In the genomic region with DNA sequence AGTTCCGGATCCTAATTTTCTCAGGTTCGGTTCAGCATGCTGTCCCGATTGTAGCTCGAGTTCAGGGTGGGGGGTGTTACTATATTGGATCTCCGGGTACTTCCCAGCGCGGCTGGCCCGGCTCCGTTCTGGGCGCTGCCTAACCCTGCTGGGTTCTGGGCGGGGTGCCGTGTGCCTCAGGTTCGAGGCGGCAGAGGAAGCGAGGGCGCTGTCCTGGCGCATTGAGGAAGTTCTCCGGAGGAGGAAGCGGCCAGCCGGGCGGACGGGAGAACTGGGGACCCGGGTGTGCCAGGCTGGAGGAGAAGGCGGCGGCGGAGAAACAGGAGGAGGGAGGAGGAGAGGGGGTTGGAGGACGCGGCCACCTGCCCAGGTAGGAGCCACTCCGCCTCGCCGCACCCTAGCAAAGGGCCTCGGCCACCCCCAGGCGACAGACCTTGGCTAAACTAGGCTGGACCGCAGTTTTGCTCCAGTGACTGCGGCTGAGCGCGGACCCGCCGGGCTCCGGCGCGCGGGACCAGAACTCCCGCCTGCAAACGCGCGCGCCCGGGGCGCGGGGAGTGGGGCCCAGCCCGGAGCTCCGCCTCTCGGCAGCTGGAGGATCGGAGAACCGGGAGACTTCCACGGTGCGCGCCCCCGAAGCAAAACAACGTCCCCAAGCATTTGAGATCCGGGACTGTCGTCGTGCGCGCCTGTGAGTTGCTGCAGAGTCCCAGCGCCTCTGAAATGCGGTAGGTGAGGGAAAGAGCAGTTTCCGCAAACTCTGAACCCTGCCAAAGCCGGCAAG, we compare ENCODE assay signal across 8 mouse cellular contexts. TPM values are rescaled to one million over a fixed set of nuclear protein-coding genes. Genes with fewer than 3 reads are reported as not detected.
DNase-seq lines count a peak whose midpoint lies in the region; ATAC-seq and TF ChIP-seq lines count a peak whose summit lies in the region.

A gene (plus strand): TSS at position 296 of the 784 bp plus-strand sequence.

- TF ChIP-seq RAD21 in CH12.LX (IDR thresholded peaks at IDR 0.05; ENCODE audit: low read depth, low read length) = no peak

- TF ChIP-seq CTCF in CH12.LX (conservative IDR thresholded peaks at IDR 0.05 in 1 of 2, IDR thresholded peaks at IDR 0.05 in 1 of 2; ENCODE audit: low read depth in 2 of 2, low read length in 2 of 2) = 0 out of 4 replicates have a peak, but pooled peaks of 1 of the 2 experiments have one; percentile 0
- no peak for TF ChIP-seq CTCF in bone marrow macrophage, adult 2 months (IDR thresholded peaks at IDR 0.05; ENCODE audit: low read depth, low read length)

- under 1% methylated on average over 69 of the region's 70 CpGs for WGBS in hindbrain, embryonic 12.5 days

- H3K9me3 ChIP-seq in CH12.LX (replicated peaks; ENCODE audit: low read length) = peaks cover 12% of the 10 kb centered on the region
- H3K9me3 ChIP-seq in hindbrain, embryonic 12.5 days (replicated peaks) = no peaks in the 10 kb centered on the region

- in situ Hi-C loops in CH12.LX (cut with MboI; ENCODE audit: low pct_ligation_motif_present, low pct_unique_long_range_greater_than_20kb, low sequenced_read_pairs) = no loop called here

- H3K4me2 ChIP-seq in CH12.LX (ENCODE audit: insufficient read depth, low read depth, poor library complexity, severe bottlenecking) = peak within 1 kb of the TSS; percentile 84
- peak within 1 kb of the TSS; percentile 71 for H3K4me2 ChIP-seq in hindbrain, embryonic 12.5 days (replicated peaks)

- peak within 1 kb of the TSS; percentile 96 for H3K9ac ChIP-seq in CH12.LX (ENCODE audit: insufficient read depth, low read depth)
- peak within 1 kb of the TSS; percentile 47 for H3K9ac ChIP-seq in hindbrain, embryonic 12.5 days

- H3K27ac ChIP-seq in CH12.LX (ENCODE audit: insufficient read depth, low read depth) = peak within 1 kb of the TSS; percentile 85
- H3K27ac ChIP-seq in bone marrow macrophage, adult 2 months (ENCODE audit: insufficient read depth, low read depth, low read length) = peak within 1 kb of the TSS; percentile 96
- H3K27ac ChIP-seq in hindbrain, embryonic 12.5 days = no peak within 1 kb of the TSS

- no peaks in the 10 kb centered on the region for H3K36me3 ChIP-seq in CH12.LX (replicated peaks in 1 of 2; ENCODE audit: control insufficient read depth in 1 of 2, insufficient read depth in 1 of 2, low read length in 1 of 2)
- no peaks in the 10 kb centered on the region for H3K36me3 ChIP-seq in hindbrain, embryonic 12.5 days

- peaks cover 31% of the 10 kb centered on the region for H3K79me2 ChIP-seq in CH12.LX (replicated peaks; ENCODE audit: control insufficient read depth, extremely low read depth, insufficient read depth, poor library complexity, severe bottlenecking)

- peaks cover 11 to 37% of the 10 kb centered on the region in 2 experiments for H3K4me1 ChIP-seq in CH12.LX (ENCODE audit: control insufficient read depth in 1 of 2, insufficient read depth in 2 of 2)
- peaks cover 39% of the 10 kb centered on the region for H3K4me1 ChIP-seq in bone marrow macrophage, adult 2 months (ENCODE audit: control insufficient read depth, insufficient read depth, low read length)
- H3K4me1 ChIP-seq in hindbrain, embryonic 12.5 days = peaks cover 5% of the 10 kb centered on the region; the same call in 1 of the 2 replicates

- dilution Hi-C loops in CH12.LX (cut with MboI; ENCODE audit: extremely low pct_ligation_motif_present, extremely low pct_unique_long_range_greater_than_20kb, low sequenced_read_pairs) = no loop called here

- no peak for TF ChIP-seq EP300 in CH12.LX (IDR thresholded peaks at IDR 0.05; ENCODE audit: low read length)

- peak within 1 kb of the TSS; percentile 48 to 65 (median 63) for H3K4me3 ChIP-seq in CH12.LX (replicated peaks in 1 of 3; ENCODE audit: low read depth in 2 of 3, low read length in 2 of 3, poor library complexity in 1 of 3)
- H3K4me3 ChIP-seq in bone marrow macrophage, adult 2 months (ENCODE audit: insufficient read depth, low read length) = peak within 1 kb of the TSS; percentile 88
- peak within 1 kb of the TSS; percentile 50 for H3K4me3 ChIP-seq in hindbrain, embryonic 12.5 days

- no peak for DNase-seq in CH12.LX (ENCODE audit: extremely low read depth)
- DNase-seq in left cerebral cortex, postnatal 4 days = peak; percentile 64
- peak; percentile 47 for DNase-seq in mesoderm, embryonic 11.5 days (ENCODE audit: low read depth, low spot score)
- peak; percentile 26 to 29 for DNase-seq in right cerebral cortex, postnatal 36 days (ENCODE audit: low spot score in 2 of 2)
- DNase-seq in urinary bladder, postnatal 4 days (ENCODE audit: low spot score in 2 of 2) = peak; percentile 48 to 62

- TF ChIP-seq POLR2A in CH12.LX (IDR thresholded peaks at IDR 0.05; ENCODE audit: low read depth, low read length) = no peak; the same call in 1 of the 2 replicates
- TF ChIP-seq POLR2A in bone marrow macrophage, adult 2 months (IDR thresholded peaks at IDR 0.05; ENCODE audit: borderline replicate concordance, low read depth, low read length) = no peak; the same call in 1 of the 2 replicates

- ATAC-seq in frontal cortex, adult (ENCODE audit: low TSS enrichment) = peak; percentile 79
- ATAC-seq in hindbrain, embryonic 12.5 days (ENCODE audit: low FRiP score) = no peak

- no peaks in the 10 kb centered on the region for H3K27me3 ChIP-seq in CH12.LX (replicated peaks)
- H3K27me3 ChIP-seq in hindbrain, embryonic 12.5 days = peaks cover 33% of the 10 kb centered on the region

- intact Hi-C loops in left cerebral cortex, postnatal 4 days (cut with DNase I) = no loop called here

TF ChIP-seq in CH12.LX, 34 proteins besides CTCF, POLR2A, EP300 and RAD21:
- TF ChIP-seq KAT2A (IDR thresholded peaks at IDR 0.05; ENCODE audit: insufficient replicate concordance, low read length) (no peak), ZMIZ1 (IDR thresholded peaks at IDR 0.05; ENCODE audit: low read depth, low read length) (peak; percentile 49; the same call in 1 of the 2 replicates), USF2 (conservative IDR thresholded peaks at IDR 0.05; ENCODE audit: low read depth, low read length) (no peak), MAFK (IDR thresholded peaks at IDR 0.05; ENCODE audit: insufficient replicate concordance, low read length) (no peak), TCF12 (IDR thresholded peaks at IDR 0.05; ENCODE audit: low read depth, low read length) (peak; percentile 68; the same call in 1 of the 2 replicates), ELF1 (IDR thresholded peaks at IDR 0.05; ENCODE audit: low read depth, low read length) (peak; percentile 33), UBTF (IDR thresholded peaks at IDR 0.05; ENCODE audit: low read depth, low read length) (peak; percentile 91; the same call in 1 of the 2 replicates), RCOR1 (conservative IDR thresholded peaks at IDR 0.05; ENCODE audit: low read depth, low read length) (no peak), CHD2 (IDR thresholded peaks at IDR 0.05; ENCODE audit: low read length) (no peak), MAZ (IDR thresholded peaks at IDR 0.05; ENCODE audit: low read depth, low read length) (0 out of 2 replicates have a peak, but pooled peaks have one; percentile 23), GABPA (IDR thresholded peaks at IDR 0.05; ENCODE audit: insufficient replicate concordance, low read depth, low read length) (no peak), SIN3A (IDR thresholded peaks at IDR 0.05; ENCODE audit: low read length) (0 out of 2 replicates have a peak, but pooled peaks have one; percentile 60), NRF1 (IDR thresholded peaks at IDR 0.05; ENCODE audit: low read depth, low read length) (no peak), MEF2A (IDR thresholded peaks at IDR 0.05; ENCODE audit: borderline replicate concordance, low read depth, low read length) (peak; percentile 29; the same call in 1 of the 2 replicates), IRF4 (IDR thresholded peaks at IDR 0.05; ENCODE audit: low read depth, low read length) (peak; percentile 60), NELFE (IDR thresholded peaks at IDR 0.05; ENCODE audit: low read depth, low read length) (peak; percentile 3; the same call in 1 of the 2 replicates), MAX (IDR thresholded peaks at IDR 0.05; ENCODE audit: low read length) (no peak)

RNA-seq across cellular contexts. Expression of the gene that starts here (rescaled TPM):
- total RNA-seq in CH12.LX (2012; rRNA removed) = 151 and 163 TPM in 2 replicates
- 108 and 117 TPM in 2 replicates for total RNA-seq in CH12.LX (2014; rRNA removed)
- 171 and 185 TPM in 2 replicates for polyA plus RNA-seq in CH12.LX (2012; ENCODE audit: insufficient read length, low read depth)
- 182 and 184 TPM in 2 replicates for polyA plus RNA-seq in bone marrow macrophage, adult 2 months (2012; ENCODE audit: insufficient read depth, insufficient read length, missing spikeins)
- polyA plus RNA-seq in hindbrain, embryonic 12.5 days (2016; fragmentation: Nextera tagmentation; extraction: Ambion mirVana) = 3.9 and 4.1 TPM in 2 replicates
- 1 to 10 TPM; 5.0 to 5.3 TPM for total RNA-seq in left cerebral cortex, postnatal 4 days (2021)

Comparison
In these comparisons a context has a peak if more than half of its experiments do, and no peak if none do; other contexts are left out.
1. RNA of the gene that starts here (total RNA-seq): 108 to 163 TPM in CH12.LX; 5.0 to 5.3 TPM in left cerebral cortex, postnatal 4 days; every median in the first group is over 10 times any median in the second.
2. RNA of the gene that starts here (polyA plus RNA-seq): 171 to 185 TPM in CH12.LX and 182 to 184 TPM in bone marrow macrophage, adult 2 months; 3.9 to 4.1 TPM in hindbrain, embryonic 12.5 days; every median in the first group is over 10 times any median in the second.
3. Peak in every context shown above with its lines, with median percentiles within 50 percentile points of each other: H3K4me3 ChIP-seq.